Mouse (Mus musculus) cerebellum, postnatal 25 days (tissue): ENCODE data around the gene Asb15.
A peak's percentile ranks its signal among the peaks of the same experiment; 100 is the strongest.

Experiments
- DNase-seq, 2 experiments: peaks; one replicate each; pipeline ENCODE4 v3.0.0; 2021; ENCODE audit warnings: mixed read lengths in 2 of 2

Gene Asb15

DNA sequence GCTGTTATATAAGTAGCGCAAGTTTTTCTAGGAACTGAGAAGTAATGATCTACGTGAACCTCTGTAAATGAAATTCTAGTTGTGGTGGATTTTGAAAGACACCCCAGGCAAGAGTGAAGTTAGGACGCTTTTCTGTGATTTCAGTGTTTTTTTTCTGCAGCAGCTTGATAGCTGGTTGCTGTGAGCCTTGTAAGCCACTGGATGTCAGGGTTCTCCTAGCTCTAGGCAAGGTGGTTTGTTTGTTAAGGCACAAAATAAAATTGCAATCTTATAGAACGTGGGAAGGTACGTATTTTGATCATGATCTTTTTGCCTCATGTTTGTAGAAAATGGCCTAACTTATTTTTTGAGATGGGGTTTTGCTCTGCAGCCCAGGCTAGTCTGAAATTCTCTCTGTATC lies 41.0 kb downstream of the Asb15 start:
- no peak for DNase-seq

DNA sequence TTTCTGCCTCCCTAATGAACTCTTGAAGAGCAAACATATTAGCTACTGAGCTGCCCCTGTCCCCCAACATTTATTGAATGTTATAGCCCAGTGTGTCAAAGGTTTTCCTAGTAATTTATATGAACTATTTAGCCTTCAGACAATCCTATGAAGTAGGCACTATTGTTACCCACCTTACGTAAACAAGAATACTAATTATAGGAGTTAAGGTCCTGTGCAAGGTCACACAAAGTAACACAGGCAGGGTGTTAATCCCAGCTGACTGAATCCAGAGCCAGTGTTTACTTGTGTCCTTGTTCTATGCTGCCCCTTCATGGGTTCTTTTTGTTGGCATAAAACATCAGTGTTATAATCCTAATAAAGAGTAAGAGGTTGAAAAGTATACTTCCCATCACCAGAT lies 41.8 kb downstream of the Asb15 start:
- no peak for DNase-seq

DNA sequence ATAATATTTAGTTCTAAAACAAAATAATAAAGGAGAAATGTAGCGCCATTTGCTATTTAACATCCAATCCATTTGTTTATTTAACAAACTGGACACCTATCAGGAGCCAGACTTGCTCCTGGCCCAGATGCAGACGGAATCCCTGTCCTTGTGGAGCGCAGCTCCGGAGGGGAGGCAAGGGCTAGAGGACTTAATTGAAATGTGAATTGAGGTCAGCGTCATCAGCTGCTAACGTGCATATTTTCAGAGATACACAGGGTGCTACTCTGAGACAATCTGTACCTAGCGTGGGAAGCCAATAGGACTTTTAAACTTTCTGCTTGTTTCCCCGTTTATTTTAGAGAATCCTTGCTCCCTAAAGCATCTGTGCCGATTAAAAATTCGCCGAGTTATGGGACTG lies 42.3 kb downstream of the Asb15 start:
- DNase-seq: no peak

DNA sequence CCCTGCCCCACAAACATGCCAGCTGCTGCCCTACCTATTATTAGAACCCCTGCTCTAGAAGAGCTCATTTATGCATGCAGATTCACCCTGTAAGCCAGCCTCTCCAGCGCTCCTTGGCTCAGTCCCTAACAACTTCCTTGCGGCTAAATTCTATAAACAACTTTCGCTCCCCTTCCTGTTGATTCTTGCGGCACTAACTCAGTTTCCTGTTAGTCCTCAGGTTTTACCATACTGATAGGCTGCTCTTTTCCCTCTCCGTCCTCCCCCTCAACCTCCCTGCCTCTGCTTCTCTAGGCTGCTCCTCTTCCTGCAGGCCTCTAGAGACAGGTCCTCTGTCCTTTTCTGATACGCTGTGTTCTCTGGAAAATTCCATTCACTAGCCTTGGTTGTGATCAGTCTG lies 43.2 kb downstream of the Asb15 start:
- no peak for DNase-seq

DNA sequence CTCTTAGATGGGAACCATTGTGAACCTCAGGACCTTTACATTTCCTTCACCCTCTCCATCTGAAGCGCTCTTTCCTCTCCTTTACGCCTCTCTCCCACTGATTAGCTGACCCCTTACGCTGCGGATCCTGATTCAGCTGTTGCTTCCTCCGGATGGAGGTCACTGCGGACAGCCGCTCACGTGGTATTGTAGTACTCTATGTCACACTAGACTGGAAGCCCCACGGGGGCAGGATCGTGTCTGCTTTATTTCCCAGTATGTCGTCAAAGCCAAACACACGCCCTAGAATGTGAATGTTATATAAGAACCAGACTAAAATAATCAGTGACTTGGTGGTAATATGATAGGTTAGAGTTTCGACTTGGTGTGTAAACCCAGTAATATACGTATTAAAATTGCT lies 44.5 kb downstream of the Asb15 start:
- no peak for DNase-seq

DNA sequence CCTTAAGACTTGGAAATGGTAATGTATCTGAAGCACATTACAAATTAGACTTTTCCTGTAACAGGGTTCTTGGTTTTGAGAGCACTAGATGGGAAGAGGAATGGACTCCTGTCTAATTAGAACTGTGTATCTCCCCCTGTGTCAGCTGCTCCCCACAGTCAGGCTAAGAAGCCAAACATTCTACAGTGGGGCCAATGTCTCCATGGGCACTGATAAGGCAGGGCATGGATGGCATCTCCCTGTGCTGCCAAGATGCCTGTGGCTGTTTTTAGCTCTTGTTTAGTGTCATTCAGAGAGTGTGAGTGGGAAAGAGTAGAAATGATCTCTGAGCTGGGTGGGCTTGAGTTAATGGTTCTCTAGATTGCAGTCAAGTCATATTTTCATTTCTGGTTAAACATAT lies 45.4 kb downstream of the Asb15 start:
- no peak for DNase-seq

DNA sequence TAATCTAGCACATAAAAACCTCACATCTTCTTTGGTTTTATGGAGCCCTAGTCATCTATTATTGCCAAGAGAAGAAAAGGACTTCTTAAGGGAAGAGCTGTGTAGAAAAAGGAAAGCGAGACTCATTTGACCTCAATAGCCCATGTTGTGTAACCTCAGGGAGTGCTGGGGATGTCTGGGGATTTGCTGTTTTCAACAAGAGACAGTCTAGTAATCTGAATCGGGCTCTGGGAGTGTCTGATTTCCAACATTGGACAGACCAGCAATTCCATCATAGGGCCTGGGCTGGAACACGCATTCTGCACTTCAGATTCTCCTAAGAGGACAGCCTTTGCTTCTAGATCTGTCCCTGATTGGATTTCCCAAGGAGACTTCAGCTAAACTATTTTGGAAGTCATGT lies 55.5 kb downstream of the Asb15 start:
- no peak for DNase-seq

DNA sequence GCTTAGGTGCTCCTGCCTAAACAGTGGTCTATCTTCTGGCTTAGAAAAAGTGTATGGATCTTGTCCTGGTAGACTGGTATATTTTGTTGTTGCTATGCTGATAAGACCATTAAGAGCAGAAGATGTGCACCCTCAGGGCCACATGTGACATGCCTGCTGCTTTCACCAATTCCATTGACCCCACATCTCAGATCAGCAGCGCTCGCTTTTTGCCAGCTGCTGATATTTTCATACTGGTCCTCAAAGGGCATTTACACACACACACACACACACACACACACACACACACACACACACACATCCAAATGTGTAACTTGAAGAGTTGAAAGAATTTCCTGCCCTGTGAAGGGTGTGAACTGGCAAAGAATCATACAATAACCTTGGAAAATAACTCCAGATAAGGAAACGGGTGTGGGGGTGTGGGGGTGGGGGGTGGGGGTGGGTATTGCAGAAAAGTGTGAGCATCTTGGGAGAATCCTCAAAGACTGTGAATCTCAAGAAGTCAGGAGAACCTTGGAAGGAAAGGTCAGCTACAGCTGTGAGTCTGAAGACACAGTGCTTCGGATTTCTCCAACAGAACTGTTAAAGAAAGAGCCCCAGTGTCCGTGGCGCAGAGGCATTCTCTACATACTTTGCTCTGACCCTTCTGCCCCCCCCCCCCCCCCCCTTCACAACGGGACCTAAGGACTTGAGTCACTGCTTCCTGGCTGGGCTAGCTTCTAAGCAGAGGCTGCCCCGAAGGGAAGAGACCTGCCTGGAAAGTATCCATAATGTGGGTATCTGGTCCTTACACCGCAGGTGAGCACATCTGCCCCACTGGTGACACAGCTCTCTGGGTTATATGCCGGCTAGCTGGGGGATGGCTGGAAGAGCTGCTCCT lies 57.7 kb downstream of the Asb15 start:
- DNase-seq: no peak

DNA sequence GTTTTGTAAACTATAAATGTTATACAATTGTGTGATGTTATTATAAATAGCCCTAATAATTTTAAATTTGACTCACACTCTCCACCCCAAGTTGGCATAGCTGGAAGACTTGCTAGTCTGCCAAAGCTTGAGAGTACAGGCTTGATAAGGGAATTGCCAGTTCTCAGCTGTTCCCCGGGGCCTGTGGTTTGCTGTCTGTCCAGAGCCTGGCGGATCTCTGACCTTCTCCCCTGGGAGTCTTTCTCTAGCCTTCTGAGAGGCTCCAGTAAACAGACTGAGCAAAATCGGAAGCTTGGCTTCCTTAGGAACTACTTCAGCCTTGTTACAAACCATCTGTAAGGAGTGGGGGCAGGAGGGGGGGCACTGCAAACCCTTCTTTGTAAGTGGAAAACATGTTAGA lies 58.9 kb downstream of the Asb15 start:
- DNase-seq: peak in 1 of 2 experiments; percentile 15

DNA sequence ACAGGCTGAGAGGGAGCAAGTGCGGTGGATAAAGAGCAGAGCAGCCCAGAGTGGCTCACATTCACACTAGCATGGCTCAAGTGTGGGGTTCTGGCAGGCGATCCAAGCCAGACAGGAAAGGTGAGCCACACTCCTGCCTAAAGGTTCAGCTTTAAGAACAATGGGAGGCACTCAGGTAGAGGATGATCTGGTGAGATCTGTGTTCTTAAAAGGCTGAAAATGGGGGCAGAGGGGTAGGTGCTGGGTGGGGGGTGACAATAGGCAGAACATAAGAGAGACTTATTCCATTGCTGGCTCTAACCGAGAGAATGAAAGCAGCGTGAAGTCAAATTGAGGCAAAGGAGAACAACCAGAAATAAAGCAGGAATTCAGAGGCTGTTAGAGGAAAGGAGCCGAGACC lies 62.3 kb downstream of the Asb15 start:
- DNase-seq: no peak

DNA sequence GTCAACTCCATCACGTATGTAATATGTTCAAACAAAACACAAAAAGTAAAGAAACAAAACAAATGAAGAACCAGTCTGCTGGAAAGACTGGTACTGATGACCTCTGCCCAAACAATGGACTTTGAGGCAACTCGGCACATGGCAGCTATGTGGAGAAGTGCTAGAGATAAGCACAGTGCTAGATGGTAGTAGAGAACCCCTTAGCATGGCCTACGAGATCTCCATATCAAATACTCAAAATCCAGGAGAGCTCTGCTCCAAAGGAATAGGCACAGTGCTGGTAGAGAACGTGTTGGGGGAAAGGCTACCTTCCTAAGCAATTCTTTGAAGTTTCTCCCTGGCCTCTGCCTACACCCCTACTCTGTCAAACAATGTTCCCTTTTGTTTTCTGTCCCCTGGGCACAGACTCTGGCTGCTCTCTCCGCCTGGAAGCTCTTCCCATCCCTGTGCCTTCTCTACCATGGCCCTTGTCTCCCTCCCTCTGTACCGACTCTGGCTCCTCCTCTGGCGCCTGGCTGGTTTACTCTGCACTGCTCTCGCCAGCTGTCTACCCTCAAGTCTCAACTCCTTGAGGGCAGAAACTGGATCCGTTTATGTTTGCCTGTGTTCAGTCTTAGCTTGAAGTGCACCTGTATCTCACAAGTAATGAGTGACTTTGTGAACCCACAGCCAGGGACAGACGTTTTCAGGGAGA lies 63.7 kb downstream of the Asb15 start:
- DNase-seq: no peak

DNA sequence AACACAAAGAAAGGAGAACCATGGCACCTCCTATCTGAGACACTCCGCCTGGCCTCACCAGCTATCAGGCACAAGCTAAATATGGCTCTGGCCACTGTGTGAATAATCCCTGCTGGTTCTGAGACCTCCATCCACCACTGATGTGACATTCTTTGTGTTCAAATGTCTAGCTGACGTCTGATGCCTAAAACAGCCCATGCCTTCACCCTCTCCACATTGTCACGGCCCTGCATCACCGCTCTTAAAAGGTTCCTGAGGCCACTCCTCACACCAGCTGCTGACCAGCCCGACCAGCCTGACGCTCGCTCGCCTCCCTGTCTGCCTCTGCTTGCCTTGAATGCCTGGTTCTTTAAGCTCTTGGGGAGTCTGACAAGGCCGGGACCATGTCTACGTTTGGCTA lies 69.6 kb downstream of the Asb15 start, which contains the start of gene Lmod2:
Gene Lmod2, plus strand, starts transcription at position 263 of the 400 bp plus-strand sequence.
- DNase-seq: no peak

DNA sequence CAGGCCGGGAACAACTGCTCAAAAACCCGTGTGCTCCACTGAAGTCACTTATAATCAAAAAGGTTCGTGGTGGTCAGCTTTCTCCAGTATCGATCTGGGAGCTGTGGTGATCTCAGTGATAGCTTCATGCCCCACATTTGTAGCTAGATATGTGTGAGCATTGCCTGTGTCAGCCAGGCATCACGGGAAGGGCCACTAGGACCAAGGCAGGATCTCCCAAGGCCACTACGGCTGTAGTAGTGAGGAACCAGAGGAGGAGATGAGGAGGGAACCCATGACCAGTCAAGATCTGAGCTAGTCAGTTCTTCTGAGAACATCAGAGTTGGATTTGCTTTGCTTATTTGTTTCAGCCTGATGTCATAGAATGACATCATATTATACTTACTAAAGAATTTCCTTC lies 71.2 kb downstream of the Asb15 start:
- DNase-seq: no peak

DNA sequence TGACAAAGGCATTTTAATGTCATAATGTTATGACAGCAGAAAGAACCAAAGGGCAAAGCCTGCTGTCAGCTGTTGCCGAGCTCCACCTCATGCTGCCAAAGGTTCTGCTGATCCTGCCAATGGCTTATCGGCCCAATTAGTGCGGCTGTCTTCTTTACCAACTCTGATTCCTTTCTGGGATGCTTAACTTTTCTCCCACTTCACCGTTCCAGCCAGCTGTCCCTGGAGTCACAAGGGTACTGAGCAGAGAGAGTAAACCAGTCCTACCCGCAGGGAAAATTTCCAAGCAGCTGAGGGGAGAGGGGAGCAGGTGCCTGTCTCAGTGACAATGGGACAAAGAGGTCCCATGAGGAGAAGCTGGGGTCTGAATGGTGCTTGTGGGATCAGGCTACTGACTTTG lies 71.7 kb downstream of the Asb15 start:
- DNase-seq: no peak

DNA sequence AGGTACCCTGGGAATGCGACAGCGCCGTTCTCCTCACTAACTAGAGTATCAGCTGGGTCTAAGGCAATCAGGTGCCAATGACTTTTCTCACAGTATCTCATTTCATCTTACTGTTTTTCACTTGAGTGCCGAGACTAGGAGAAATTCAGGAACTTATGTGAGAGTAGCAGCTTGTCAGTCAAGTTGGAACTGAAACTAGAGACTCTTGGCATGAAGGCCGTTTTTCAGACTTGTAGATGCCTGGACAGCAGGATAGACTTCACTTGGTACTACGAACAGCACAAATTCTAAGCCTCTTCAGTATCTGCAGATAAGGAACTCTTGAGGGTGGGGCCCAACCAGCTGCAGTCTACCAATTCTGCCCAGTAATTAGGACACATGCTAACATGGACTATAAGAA lies 72.2 kb downstream of the Asb15 start:
- no peak for DNase-seq

DNA sequence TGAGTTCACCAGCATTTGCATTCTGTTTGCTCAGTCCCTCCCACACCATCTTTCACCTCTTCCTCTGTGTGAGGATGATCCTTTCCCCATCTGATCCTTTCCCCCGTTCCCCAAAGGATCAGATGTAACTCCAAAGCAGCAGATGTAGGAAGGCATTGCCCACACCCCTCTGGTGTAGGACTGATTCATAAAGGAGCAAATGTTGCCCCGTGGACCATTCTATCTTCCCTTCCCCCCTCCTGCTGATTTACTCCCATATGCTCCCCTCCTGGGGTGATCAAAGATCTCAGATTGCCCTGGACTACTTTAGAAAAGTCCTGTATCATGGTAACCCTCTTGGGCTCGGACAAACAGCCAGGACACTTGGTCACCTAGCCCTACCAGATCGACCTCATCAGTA lies 72.8 kb downstream of the Asb15 start:
- DNase-seq: no peak

DNA sequence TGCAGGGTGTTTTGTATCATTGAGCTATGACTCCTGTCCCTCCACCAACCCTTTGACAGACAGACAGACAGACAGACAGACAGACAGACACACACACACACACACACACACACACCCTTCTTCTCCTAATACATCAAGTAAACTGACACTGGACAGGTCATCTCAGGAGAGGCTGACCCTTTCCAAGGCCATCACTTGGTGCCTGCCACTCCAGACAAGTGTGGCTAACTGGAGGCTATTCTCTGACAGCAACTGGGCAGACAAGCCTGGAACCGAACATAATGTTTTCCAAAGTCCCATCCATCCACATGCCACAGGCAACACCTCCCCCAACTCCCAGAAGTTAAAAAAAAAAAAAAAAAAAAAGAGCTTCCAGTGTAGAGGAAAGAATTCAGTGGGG lies 73.7 kb downstream of the Asb15 start:
- no peak for DNase-seq

DNA sequence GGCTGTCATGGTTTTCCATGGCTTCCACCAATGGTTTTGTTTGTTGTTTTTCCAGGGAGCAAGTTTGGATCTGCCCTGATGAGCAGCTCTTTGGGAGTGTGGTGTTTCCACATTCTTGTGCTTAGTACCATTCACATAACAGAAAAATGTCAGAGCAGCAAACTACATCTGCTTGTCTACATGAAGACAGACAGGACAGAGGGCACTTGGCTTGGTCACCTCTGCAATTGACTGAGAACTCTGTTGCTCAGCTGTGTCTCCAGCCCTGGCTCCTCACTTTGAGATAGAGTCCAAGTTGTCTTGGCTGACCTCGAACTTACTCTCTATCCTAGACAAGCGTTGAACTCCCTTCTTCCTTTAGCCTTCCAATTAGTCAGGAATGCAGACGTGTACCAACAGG lies 74.4 kb downstream of the Asb15 start:
- DNase-seq: no peak

DNA sequence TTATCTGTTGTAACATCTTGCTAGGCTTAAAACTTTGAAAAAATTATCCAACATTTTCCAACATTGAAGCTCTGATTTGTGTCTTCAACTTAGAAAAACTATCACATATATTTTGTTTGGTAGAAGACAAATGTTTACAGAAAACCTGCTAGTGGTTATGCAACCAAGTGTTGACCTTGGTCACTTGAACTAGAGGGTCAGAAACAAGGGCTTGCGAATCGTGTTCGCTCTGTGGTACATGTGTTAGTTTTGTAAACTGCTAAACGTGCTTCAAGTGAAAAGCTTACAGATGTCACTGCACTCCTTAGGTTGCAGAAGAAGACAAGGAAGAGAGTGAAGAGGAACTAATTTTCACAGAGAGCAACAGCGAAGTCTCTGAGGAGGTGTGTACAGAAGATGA lies 75.0 kb downstream of the Asb15 start:
- DNase-seq: no peak

DNA sequence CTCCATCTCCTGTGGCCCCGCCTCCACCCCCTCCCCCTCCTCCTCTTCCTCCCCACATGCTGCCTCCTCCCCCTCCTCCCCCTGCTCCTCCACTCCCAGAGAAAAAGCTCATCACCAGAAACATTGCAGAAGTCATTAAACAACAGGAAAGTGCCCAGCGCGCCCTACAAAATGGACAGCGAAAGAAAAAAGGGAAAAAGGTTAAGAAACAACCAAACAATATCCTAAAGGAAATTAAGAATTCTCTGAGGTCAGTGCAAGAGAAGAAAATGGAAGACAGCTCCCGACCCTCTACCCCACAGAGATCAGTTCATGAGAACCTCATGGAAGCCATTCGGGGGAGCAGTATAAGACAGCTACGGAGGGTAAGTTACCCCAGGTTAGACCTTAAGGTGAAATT lies 76.3 kb downstream of the Asb15 start:
- DNase-seq: no peak

DNA sequence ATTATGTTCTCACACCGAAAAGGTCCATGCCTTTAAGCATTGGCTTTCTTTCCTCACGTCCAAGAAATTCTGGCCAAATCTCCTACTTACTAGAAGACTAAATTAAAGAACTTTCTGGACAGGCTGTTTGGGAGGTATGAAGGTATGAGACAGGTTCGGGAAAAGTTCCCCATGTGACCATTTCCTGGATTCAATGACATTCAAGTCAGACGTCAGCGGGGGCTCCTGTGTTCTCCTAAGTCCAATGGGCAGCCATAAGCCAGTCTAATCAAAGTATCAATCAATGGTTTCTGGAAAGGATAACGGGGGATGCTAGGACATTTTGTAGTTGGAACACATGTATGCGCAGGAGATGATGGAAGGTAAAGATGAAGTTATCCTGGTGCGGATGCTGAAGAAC lies 77.7 kb downstream of the Asb15 start:
- DNase-seq: no peak

DNA sequence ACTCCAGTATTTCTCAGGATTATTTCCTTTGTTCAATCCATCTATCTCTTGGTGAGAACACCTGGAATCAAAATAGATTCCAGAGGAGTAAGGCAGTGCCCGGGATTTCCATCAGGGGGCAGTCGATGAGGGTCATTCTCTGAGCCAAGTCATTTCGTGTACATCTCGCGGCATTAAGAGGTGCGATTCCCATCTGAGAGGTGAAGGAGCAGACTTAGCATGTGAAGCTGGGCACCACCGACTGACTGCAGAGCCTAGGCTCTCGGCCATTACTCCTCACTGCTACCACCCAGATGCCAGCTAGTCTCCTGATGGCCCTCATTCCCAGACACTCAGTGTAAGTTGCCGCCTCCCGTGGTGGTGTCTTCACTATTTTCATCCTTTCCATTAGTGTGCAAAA lies 78.6 kb downstream of the Asb15 start:
- peak in 1 of 2 experiments; percentile 27 for DNase-seq

DNA sequence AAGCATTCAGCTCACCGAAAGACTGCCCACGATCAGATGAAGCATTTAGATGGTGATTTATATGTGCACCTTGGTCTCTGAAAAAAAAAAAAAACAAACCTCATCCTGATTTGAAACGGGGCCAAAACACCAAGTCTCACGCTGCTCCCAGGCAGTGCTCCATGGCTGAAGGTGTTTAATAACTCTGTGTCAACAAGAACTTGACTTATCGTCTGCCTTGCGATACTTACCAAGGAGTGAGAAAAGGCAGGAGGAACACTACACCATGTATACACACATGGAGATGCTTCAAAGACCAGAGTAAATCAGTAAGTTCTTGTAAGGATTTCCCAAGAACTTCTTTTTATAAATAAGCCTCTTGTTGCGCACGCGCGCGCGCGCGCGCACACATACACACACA lies 79.6 kb downstream of the Asb15 start:
- peak in 1 of 2 experiments; percentile 19 for DNase-seq

DNA sequence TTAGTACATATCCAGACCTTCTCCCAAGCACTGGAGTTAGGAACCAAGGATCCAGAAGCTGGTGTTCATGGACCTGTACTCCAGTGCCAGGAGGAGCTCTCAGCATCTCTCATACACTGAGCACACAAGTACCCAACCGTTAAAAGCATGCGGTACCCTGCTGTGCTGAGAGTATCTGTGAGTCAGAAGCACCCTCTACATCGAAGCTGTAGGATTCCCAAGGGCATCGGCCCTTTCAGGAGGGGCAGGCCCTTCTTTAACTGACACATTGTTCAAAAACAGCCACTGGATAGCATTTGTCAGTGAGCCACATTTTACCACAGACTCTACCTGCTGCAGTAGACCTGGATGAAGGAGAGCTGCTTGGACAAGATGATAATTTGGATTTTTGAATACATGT lies 80.2 kb downstream of the Asb15 start:
- no peak for DNase-seq

DNA sequence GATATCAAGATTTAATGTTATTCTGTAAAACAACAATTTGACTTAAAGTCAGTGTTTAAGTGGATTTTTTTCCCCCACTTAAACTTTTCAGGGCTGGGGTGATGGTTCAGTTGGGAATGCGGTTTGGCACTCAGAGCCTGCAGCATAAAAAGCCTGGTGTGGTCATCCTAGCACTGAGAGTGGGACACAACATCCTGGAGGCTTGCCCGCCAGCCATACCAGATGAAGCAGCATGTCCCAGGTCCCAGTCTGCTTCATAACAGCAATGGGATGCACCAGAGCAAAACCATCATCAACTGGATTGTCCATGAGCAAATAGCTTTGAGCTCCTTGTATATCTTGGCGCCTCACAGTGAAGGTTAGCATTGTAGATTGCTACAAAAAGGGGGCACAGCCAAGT lies 80.7 kb downstream of the Asb15 start:
- no peak for DNase-seq
